Mouse (Mus musculus) heart, embryonic 10.5 days (tissue): ENCODE measurements at regions not wholly inside any gene's neighbourhood (a gene's known extent, or its start where the extent isn't known, plus 50 kb on each side); places are given as distances from the start of the nearest gene placed in this dataset.

Experiments
- DNase-seq: peaks from one replicate; pipeline ENCODE4 v3.0.0-alpha.2; 2017; ENCODE audit warnings: low spot score
- H3K27ac ChIP-seq: fragments of 300-500 bp; sonication (generic); 2 replicates; pipeline ENCODE4 v1.5.1; 2016; ENCODE audit warnings: mild to moderate bottlenecking
- H3K27me3 ChIP-seq: fragments of 300-500 bp; sonication (generic); 2 replicates; pipeline ENCODE4 v1.6.1; 2016; ENCODE audit warnings: mild to moderate bottlenecking; ENCODE audit not compliant: poor library complexity, insufficient read depth, severe bottlenecking
- H3K36me3 ChIP-seq: fragments of 300-500 bp; sonication (generic); 2 replicates; pipeline ENCODE4 v1.6.1; 2016; ENCODE audit warnings: mild to moderate bottlenecking, moderate library complexity
- H3K4me1 ChIP-seq: fragments of 300-500 bp; sonication (generic); 2 replicates; pipeline ENCODE4 v1.6.1; 2016; ENCODE audit warnings: mild to moderate bottlenecking
- H3K4me3 ChIP-seq: fragments of 300-500 bp; sonication (generic); 2 replicates; pipeline ENCODE4 v1.5.1; 2016; ENCODE audit warnings: mild to moderate bottlenecking, moderate library complexity
- H3K9me3 ChIP-seq: fragments of 300-500 bp; sonication (generic); 2 replicates; pipeline ENCODE4 v1.6.1; 2016; ENCODE audit warnings: mild to moderate bottlenecking, moderate library complexity
- WGBS: fragments of 180-500 bp; shearing (Covaris S2); methylation state at CpG from one replicate; pipeline ENCODE4 v1.1.7; 2016; 5-methylcytosine and 5-hydroxymethylcytosine counted together

GRCm38 (mm10) chr6:14146394-14146793 lies 275.1 kb upstream of the 2610001J05Rik start:
- H3K27me3 ChIP-seq = no peaks in the 10 kb centered on the region
- no peaks in the 10 kb centered on the region for H3K9me3 ChIP-seq
- no peak for DNase-seq
- 83% methylated on average over 4 of the region's 4 CpGs for WGBS
- no peaks in the 10 kb centered on the region for H3K36me3 ChIP-seq
- H3K4me3 ChIP-seq = no peak overlapping the region
- no peaks in the 10 kb centered on the region for H3K4me1 ChIP-seq
- no peak overlapping the region for H3K27ac ChIP-seq

DNA sequence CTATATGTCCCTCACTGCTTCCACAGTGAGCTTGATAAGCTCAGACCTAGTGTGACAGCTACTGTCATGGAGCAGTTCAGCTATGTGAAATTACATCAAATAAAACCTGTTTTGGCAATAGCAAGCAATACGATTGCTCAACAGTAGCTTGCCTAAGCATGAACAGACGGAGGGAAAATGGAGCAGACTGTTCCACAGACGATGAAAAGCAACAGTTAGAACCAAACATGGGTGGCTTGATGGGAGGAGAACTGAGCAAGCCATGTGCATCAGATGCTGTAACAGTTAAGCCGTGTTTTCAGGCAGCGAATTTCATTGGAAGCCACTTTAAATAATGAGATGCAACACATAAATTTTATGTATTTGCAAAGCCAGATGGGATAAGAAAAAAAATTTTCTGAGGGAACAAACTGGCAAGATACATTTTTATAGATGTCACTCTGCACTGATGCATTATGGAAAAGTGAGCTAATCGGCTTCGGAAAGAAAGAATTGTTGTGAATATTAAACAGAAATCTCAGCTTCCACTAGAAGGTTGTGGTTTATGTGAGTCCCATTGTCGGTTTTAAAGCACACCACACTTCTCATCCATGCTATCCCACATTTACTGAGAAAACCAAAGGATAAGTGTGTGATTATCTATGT lies 270.9 kb upstream of the 2610001J05Rik start:
- DNase-seq = no peak
- Histone ChIP-seq H3K4me1 (no peaks in the 10 kb centered on the region), H3K36me3 (no peaks in the 10 kb centered on the region), H3K9me3 (no peaks in the 10 kb centered on the region), H3K27ac (no peak overlapping the region), H3K4me3 (no peak overlapping the region), H3K27me3 (no peaks in the 10 kb centered on the region)
- WGBS = 82% methylated on average over 8 of the region's 8 CpGs

DNA sequence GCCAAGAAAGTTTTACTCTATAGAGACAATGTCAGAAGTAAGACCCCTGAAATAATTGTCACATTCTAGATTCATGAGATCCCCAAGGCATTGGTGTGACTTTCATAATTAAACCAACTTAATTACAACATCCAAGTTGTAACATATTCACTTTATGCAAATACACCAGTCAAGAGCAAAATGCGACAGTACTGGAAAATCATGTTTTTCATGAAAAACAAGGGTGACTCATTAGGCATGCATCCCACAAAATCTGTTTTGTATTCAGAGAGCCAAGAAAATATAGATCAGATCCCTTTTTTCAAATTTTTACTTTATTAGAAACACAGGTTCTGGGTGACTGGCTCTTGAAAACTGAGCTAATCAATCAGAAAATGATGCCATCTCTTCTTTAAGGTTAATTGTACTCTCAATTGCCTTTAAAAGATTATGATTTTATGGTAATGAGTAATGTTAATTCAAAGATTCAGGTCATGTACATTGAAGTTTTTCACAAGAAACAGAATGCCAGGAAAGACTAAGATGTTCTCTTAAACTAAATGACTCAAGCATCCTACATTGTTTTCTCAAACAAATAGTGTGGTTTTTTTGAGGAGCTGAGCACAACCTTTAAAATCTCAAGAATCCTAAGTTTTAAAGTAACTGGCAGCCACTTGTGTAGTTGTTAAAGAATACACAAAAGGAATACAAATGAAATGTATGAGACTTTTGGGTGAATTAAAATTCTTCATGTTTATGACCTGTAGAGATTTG lies 259.2 kb upstream of the 2610001J05Rik start:
- WGBS = 79% methylated on average over 1 of the region's 1 CpGs
- no peak overlapping the region for H3K27ac ChIP-seq
- DNase-seq = no peak
- H3K27me3 ChIP-seq = no peaks in the 10 kb centered on the region
- no peaks in the 10 kb centered on the region for H3K9me3 ChIP-seq
- H3K4me1 ChIP-seq = no peaks in the 10 kb centered on the region
- no peak overlapping the region for H3K4me3 ChIP-seq
- H3K36me3 ChIP-seq = no peaks in the 10 kb centered on the region

GRCm38 (mm10) chr6:14129394-14129793 lies 258.1 kb upstream of the 2610001J05Rik start:
- H3K9me3 ChIP-seq = no peaks in the 10 kb centered on the region
- no peaks in the 10 kb centered on the region for H3K4me1 ChIP-seq
- DNase-seq = no peak
- H3K27ac ChIP-seq = no peak overlapping the region
- H3K27me3 ChIP-seq = no peaks in the 10 kb centered on the region
- no peaks in the 10 kb centered on the region for H3K36me3 ChIP-seq
- no peak overlapping the region for H3K4me3 ChIP-seq

DNA sequence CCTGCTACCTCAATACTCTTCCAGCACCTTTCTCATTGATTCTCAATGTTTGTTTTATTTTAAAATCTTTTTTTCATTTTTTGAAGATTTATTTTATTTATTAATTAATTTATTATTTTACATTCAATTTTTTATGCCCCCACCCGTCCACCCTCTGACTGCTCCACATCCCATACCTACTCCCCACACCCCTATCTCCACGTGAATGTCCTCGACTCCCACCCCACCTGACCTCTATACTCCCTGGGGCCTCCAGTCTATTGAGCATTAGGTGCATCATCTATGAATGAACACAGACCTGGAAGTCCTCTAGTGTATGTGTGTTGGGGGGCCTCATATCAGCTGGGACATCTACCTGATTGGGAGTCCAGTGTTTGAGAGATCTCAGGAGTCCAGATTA lies 251.0 kb upstream of the 2610001J05Rik start:
- Histone ChIP-seq H3K36me3 (no peaks in the 10 kb centered on the region), H3K27me3 (no peaks in the 10 kb centered on the region), H3K9me3 (no peaks in the 10 kb centered on the region), H3K4me1 (no peaks in the 10 kb centered on the region), H3K27ac (no peak overlapping the region), H3K4me3 (no peak overlapping the region)
- WGBS = 86% methylated on average over 3 of the region's 3 CpGs
- no peak for DNase-seq

DNA sequence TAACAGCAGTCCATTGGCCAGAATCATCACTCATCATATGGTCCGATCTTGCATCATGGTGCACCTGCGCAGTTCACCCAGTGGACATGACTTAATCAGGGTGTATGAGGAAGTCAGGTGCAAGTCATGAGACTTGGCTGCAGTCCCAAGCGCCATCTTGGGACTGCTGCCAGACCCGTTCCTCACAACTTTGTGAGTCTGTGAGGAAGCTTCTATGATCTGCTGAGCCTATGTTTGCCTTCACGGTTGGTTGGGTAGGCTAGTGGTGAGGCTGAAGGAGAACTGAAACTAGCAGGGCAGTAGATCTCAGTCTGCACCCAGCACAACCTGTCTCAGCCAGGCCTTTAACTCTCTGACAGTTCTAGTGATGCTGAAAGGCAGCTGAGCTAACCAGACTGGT lies 250.2 kb upstream of the 2610001J05Rik start:
- no peak overlapping the region for H3K4me3 ChIP-seq
- no peak overlapping the region for H3K27ac ChIP-seq
- no peak for DNase-seq
- no peaks in the 10 kb centered on the region for H3K36me3 ChIP-seq
- no peaks in the 10 kb centered on the region for H3K9me3 ChIP-seq
- H3K27me3 ChIP-seq = no peaks in the 10 kb centered on the region
- 92% methylated on average over 5 of the region's 5 CpGs for WGBS
- no peaks in the 10 kb centered on the region for H3K4me1 ChIP-seq

DNA sequence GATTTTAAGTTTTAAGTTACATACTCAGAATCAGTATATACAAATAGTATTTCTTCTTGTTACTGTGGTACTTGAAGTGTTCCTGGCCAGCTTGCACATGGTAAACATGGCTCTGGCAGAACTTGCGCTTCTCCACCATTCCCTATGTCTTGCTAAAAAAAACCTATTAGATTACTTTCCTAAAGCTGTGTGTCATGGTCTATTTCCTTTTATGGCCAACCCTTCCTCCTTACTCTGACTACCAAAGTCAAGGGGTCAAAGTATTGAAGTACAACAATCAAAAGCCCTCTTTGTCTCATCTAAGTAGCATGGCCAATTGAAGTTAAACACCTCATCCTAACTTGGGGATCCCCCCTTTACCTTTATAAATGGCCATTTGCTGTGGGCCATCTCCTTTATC lies 223.6 kb upstream of the 2610001J05Rik start:
- DNase-seq = no peak
- 89% methylated on average over 1 of the region's 1 CpGs for WGBS
- Histone ChIP-seq H3K27ac (no peak overlapping the region), H3K4me1 (no peaks in the 10 kb centered on the region), H3K4me3 (no peak overlapping the region), H3K36me3 (no peaks in the 10 kb centered on the region), H3K27me3 (no peaks in the 10 kb centered on the region), H3K9me3 (no peaks in the 10 kb centered on the region)

DNA sequence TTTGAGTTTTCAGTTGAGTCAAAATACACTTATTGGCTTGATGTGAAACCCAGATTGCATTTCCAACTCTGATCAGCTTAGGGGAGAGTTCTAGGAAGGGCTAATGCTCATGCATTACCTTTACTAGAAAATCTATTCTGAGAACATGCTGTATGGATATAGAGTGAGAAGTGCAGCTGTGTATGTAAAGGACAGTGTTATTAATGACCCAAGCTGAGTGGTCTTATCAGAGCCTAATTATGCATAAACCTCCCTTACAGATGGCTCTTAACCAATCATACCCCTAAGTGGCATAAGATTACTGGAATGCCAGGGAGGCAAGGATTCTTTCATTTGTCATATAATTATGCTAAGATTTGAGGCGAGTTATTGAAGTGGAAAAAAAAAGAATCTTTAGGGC lies 210.6 kb upstream of the 2610001J05Rik start:
- Histone ChIP-seq H3K9me3 (no peaks in the 10 kb centered on the region), H3K4me1 (no peaks in the 10 kb centered on the region), H3K4me3 (no peak overlapping the region), H3K27me3 (no peaks in the 10 kb centered on the region), H3K27ac (no peak overlapping the region), H3K36me3 (no peaks in the 10 kb centered on the region)
- WGBS = 58% methylated on average over 1 of the region's 1 CpGs
- DNase-seq = no peak

- DNase-seq = no peak
- H3K4me1 ChIP-seq = no peaks in the 10 kb centered on the region
Observed at GRCm38 (mm10) chr6:14063735-14064134, 192.4 kb upstream of the 2610001J05Rik start.

GRCm38 (mm10) chr6:14046560-14046959 lies 175.2 kb upstream of the 2610001J05Rik start:
- no peaks in the 10 kb centered on the region for H3K4me1 ChIP-seq
- DNase-seq = no peak
- no peak overlapping the region for H3K4me3 ChIP-seq
- no peaks in the 10 kb centered on the region for H3K36me3 ChIP-seq
- no peak overlapping the region for H3K27ac ChIP-seq
- H3K27me3 ChIP-seq = no peaks in the 10 kb centered on the region
- WGBS = 84% methylated on average over 5 of the region's 5 CpGs
- H3K9me3 ChIP-seq = no peaks in the 10 kb centered on the region

More at GRCm38 (mm10) chr6:14063735-14064134, 192.4 kb upstream of the 2610001J05Rik start:
- no peaks in the 10 kb centered on the region for H3K9me3 ChIP-seq
- no peak overlapping the region for H3K27ac ChIP-seq
- no peaks in the 10 kb centered on the region for H3K27me3 ChIP-seq
- no peaks in the 10 kb centered on the region for H3K36me3 ChIP-seq
- 69% methylated on average over 2 of the region's 2 CpGs for WGBS
- H3K4me3 ChIP-seq = no peak overlapping the region

- H3K4me1 ChIP-seq = no peaks in the 10 kb centered on the region
- no peak overlapping the region for H3K27ac ChIP-seq
- 75% methylated on average over 3 of the region's 3 CpGs for WGBS
- DNase-seq = no peak
- H3K9me3 ChIP-seq = no peaks in the 10 kb centered on the region
- no peaks in the 10 kb centered on the region for H3K27me3 ChIP-seq
- H3K36me3 ChIP-seq = no peaks in the 10 kb centered on the region
- no peak overlapping the region for H3K4me3 ChIP-seq
Observed at GRCm38 (mm10) chr6:14044654-14045053, 173.3 kb upstream of the 2610001J05Rik start.

DNA sequence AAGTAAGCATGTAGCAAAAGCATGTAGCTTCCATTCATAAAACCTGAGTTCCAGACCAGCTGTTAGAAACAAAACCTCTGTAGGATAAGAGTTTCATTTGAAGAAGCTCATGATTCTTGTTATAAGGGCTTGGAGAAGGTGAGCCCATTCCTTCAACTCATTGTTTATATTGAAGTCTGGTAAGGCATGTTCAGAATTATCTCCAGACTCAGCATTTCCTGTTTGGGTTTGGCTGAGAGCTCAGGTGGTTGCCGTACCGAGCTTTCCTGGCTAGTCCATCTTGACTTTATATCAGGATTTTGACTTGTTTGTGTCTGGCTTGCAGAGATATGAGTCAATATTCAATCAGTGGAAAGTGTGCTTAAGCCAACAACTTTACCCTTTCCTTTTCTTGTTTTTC lies 154.6 kb upstream of the 2610001J05Rik start:
- Histone ChIP-seq H3K27ac (no peak overlapping the region), H3K36me3 (no peaks in the 10 kb centered on the region), H3K4me3 (no peak overlapping the region), H3K27me3 (no peaks in the 10 kb centered on the region), H3K4me1 (no peaks in the 10 kb centered on the region), H3K9me3 (no peaks in the 10 kb centered on the region)
- WGBS = 53% methylated on average over 2 of the region's 2 CpGs
- no peak for DNase-seq

DNA sequence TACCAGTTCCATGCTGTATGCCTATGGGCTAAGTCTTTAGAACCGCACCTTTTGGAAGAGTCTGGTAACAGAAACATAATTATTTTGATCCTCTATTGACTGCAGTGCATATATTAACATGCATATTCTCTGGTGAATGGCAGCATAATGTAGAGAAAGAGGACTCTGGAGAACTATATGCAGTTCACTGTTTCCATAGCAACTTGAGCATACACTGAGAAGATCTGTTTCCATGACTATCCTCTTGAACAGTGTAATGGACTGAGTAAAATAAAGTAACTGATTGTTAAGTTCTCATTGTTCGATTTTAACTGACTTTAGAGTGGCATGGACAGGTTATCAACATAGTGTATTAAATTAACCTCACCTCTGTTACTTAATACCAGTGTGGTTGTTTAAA lies 147.6 kb upstream of the 2610001J05Rik start:
- no peak overlapping the region for H3K27ac ChIP-seq
- H3K27me3 ChIP-seq = no peaks in the 10 kb centered on the region
- H3K9me3 ChIP-seq = no peaks in the 10 kb centered on the region
- no peaks in the 10 kb centered on the region for H3K4me1 ChIP-seq
- no peaks in the 10 kb centered on the region for H3K36me3 ChIP-seq
- no peak for DNase-seq
- no peak overlapping the region for H3K4me3 ChIP-seq
- 77% methylated on average over 2 of the region's 2 CpGs for WGBS
